Mouse (Mus musculus) erythroblast, embryonic 14.5 days (primary cell): ENCODE measurements around the gene Fbf1. TPM values are rescaled to one million over a fixed set of nuclear protein-coding genes. Genes with fewer than 3 reads are reported as not detected.
A peak's percentile ranks its signal among the peaks of the same experiment; 100 is the strongest.

ENCODE experiments used
- H3K27me3 ChIP-seq: 2 replicates; pipeline ENCODE4 v1.6.1; 2012; ENCODE audit warnings: inconsistent platforms; ENCODE audit not compliant: control insufficient read depth
- H3K36me3 ChIP-seq: 2 replicates; pipeline ENCODE4 v1.6.1; 2012; ENCODE audit warnings: mild to moderate bottlenecking, inconsistent platforms; ENCODE audit not compliant: control insufficient read depth
- H3K4me1 ChIP-seq: 2 replicates; pipeline ENCODE4 v1.6.1; 2012; ENCODE audit warnings: inconsistent platforms; ENCODE audit not compliant: control insufficient read depth
- H3K4me3 ChIP-seq: replicated peaks from 2 replicates; pipeline ENCODE3; 2012; ENCODE audit warnings: moderate library complexity, mild to moderate bottlenecking, inconsistent platforms
- H3K9me3 ChIP-seq: 2 replicates; pipeline ENCODE4 v1.6.1; 2012; ENCODE audit warnings: low read length, inconsistent platforms, mixed read lengths; ENCODE audit not compliant: control insufficient read depth
- GATA1 ChIP-seq: IDR thresholded peaks from 2 replicates; pipeline ENCODE4 v1.6.1; 2012; ENCODE audit warnings: low read length, inconsistent platforms, mixed read lengths
- TAL1 ChIP-seq: IDR thresholded peaks from 3 replicates; pipeline ENCODE4 v1.6.1; 2012; ENCODE audit warnings: low read length, inconsistent platforms, mixed read lengths
- polyA plus RNA-seq: library from polyadenylated mRNA; stranded (reverse); fragments of >175 nt; gene quantifications from 2 replicates; pipeline ENCODE4 v1.2.3, GENCODE M21; 2012

Fbf1 gene
- polyA plus RNA-seq, 1 experiment: 1.1 TPM

DNA sequence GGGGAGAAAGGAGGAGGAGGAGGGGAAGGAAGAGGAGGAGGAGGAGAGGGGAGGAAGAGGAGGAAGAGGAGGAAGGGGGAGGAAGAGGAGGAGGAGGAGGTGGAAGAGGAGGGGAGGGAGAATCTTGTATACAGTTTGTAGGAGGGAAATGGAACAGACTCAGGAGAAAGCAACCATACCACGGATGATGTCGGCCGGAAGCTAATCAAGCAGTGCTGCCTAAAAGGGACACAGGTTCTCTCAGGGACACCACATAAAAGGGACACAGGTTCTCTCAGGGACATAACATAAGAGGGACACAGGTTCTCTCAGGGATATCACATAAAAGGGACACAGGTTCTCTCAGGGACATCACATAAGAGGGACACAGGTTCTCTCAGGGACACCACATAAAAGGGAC, 1.2 kb upstream of the Fbf1 start:
- Histone ChIP-seq H3K4me3 (no peak overlapping the region), H3K9me3 (no peaks in the 10 kb centered on the region), H3K27me3 (peaks cover 6% of the 10 kb centered on the region; the same call in 1 of the 2 replicates), H3K36me3 (peaks cover 27% of the 10 kb centered on the region), H3K4me1 (peaks cover 28% of the 10 kb centered on the region)
- TF ChIP-seq GATA1 (no peak), TAL1 (no peak)

DNA sequence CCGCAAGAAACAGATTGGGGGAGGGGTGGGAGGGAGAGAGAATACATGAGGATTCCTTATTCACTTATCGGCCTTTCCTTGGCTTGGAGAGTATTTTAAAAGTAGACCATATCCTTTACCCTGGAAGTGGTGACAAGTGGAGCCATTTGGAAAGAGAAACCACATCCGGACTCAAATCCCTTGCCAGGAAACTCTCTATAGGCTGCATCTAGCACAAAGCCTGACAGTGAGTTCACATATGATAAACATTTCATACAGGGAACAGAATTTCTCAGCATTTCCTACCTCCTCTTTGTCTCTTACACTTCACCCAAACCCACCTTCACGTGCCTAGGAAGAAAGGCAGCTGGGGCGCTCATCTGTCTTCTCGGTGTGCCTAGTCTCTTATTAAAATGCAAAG, 734 bp downstream of the Fbf1 start:
- H3K27me3 ChIP-seq: peaks cover 6% of the 10 kb centered on the region; the same call in 1 of the 2 replicates
- H3K4me1 ChIP-seq: peaks cover 31% of the 10 kb centered on the region
- H3K36me3 ChIP-seq: peaks cover 15% of the 10 kb centered on the region
- peak overlapping the region; percentile 81 for H3K4me3 ChIP-seq
- TF ChIP-seq GATA1 (no peak), TAL1 (no peak)
- no peaks in the 10 kb centered on the region for H3K9me3 ChIP-seq

DNA sequence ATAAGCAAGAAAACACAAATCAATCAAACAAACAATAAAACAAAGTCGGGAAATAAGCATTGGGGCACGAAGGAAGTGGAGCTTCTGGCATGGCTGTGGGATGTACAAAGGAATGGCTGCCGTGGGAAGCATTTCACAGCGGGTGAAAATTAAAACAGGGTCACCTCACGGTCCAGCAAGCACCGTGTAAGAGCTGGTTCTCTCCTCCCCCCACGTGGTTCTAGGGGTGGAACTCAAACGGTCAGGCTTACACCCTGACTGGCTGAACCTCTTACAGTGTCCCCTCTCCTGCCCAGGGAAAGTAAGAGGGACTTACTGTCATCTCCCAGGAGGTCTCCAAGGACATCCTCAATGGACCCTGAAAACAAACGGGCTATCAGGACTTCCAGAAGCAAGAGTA, 5.0 kb downstream of the Fbf1 start:
- Histone ChIP-seq H3K4me1 (peaks cover 31% of the 10 kb centered on the region), H3K36me3 (peaks cover 31% of the 10 kb centered on the region), H3K9me3 (no peaks in the 10 kb centered on the region), H3K27me3 (no peaks in the 10 kb centered on the region), H3K4me3 (no peak overlapping the region)
- no peak for TF ChIP-seq TAL1
- no peak for TF ChIP-seq GATA1

DNA sequence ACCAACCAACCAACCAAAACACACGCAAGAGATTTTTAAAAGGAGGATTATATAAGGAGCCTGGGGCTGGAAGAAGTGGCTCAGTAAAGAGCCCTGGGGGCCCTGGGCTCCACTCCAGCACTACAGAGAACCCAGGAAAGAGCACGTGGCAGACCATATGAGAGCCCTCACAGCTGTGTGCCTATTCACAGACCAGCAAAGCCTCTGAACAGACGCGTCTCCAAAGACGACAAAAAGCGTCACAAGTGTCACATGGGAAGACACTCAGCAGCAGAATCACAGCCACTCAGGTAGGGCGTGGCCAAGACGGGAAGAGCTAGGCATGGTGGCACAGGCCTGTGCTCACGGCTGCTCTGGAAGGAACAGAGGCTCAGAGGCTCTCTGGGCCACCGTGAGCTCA, 5.8 kb downstream of the Fbf1 start:
- Histone ChIP-seq H3K9me3 (no peaks in the 10 kb centered on the region), H3K4me1 (peaks cover 23% of the 10 kb centered on the region), H3K36me3 (peaks cover 38% of the 10 kb centered on the region), H3K4me3 (no peak overlapping the region), H3K27me3 (no peaks in the 10 kb centered on the region)
- TF ChIP-seq TAL1 (no peak), GATA1 (no peak)

DNA sequence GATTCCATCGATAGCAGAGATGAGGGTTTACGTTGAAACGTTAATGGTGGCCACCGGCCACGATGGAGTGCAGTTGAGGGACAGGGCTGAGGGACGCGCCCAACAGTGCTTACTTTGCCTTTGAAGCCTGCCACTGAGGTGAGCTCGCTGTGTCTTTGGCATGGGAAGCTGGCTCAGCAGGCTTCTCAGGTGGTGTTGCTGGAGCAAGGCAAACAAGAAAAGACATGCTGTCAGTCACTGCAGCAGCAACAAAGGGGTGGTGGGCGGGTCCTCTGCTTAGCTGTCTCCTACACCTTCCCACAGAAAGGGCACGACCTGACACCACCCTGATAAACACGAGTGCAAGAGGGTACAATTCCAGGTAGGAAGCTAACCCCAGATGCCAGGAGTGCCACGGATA, 6.7 kb downstream of the Fbf1 start:
- TF ChIP-seq TAL1: no peak
- no peak for TF ChIP-seq GATA1
- H3K4me3 ChIP-seq: no peak overlapping the region
- H3K27me3 ChIP-seq: no peaks in the 10 kb centered on the region
- H3K9me3 ChIP-seq: no peaks in the 10 kb centered on the region
- H3K36me3 ChIP-seq: peaks cover 47% of the 10 kb centered on the region
- H3K4me1 ChIP-seq: peaks cover 14% of the 10 kb centered on the region

DNA sequence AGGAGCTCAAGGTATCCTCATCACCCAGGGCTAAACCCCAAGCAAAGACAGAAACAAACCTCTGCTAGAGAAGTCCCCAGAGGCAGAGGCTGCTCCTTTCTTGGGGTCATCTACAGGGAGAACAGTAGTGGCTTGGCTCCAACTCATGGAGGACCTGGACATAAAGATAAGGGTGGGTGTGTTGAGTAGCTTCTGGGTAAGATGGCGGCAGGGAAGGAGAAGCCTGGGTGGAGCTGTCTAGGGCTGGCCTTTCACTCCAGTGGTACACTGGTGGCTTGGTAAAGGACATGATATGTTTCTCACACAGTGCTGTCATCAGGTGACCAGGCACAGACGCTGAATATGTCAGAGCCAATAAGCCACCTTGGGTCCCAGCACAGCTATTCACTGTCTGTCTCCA, 17.0 kb downstream of the Fbf1 start:
- Histone ChIP-seq H3K4me1 (peaks cover 43% of the 10 kb centered on the region), H3K9me3 (peaks cover 3% of the 10 kb centered on the region; the same call in 1 of the 2 replicates), H3K36me3 (peaks cover 98% of the 10 kb centered on the region), H3K27me3 (no peaks in the 10 kb centered on the region), H3K4me3 (peak overlapping the region; percentile 8)
- TF ChIP-seq TAL1 (peak; percentile 24; the same call in 1 of the 3 replicates), GATA1 (no peak)

DNA sequence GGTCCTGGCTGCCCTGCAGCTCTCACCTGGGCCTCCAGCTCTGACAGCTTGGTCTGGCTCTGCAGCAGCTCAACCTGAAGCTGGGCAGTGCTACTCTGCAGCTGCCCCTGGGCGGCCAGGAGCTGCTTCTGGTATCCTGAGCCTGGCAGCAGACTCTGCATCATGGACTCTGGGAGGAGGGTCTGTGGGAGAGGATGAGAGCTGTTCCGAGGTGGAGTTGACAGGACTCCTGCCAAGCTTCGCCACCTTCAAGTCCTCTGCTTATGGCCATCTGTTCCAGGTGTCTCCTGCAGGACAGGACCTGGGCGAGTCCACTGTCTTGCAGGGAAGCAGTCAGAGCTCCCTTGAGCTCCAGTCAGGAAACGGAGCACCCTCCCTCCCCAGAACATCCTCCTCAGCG, 18.6 kb downstream of the Fbf1 start:
- no peaks in the 10 kb centered on the region for H3K27me3 ChIP-seq
- H3K9me3 ChIP-seq: peaks cover 3% of the 10 kb centered on the region; the same call in 1 of the 2 replicates
- no peak for TF ChIP-seq TAL1
- no peak for TF ChIP-seq GATA1
- peaks cover 100% of the 10 kb centered on the region for H3K36me3 ChIP-seq
- H3K4me1 ChIP-seq: peaks cover 56% of the 10 kb centered on the region
- H3K4me3 ChIP-seq: no peak overlapping the region

DNA sequence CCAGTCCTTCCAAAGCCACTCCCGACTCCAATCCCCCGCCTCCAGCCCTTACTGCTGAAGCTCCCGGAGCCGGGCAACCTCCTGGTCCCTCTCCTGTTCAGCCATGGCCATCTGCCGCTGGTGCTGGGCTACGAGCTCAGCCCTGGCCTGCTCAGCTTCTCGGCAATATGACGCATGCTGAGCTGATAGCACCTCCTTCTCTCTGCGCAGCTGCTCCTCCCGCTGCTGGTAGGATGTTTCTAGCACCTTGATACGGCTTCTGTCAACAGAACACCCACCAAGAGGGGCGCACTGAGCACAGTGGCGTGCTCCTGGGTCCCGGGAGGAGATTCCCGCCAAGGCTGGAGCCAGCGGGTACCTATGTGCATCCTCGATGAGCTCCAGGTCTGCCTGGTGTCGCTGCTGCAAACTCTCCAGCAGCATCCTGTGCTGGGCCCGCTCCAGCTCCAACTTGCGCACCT, 19.2 kb downstream of the Fbf1 start:
- peaks cover 3% of the 10 kb centered on the region; the same call in 1 of the 2 replicates for H3K9me3 ChIP-seq
- H3K27me3 ChIP-seq: no peaks in the 10 kb centered on the region
- peaks cover 100% of the 10 kb centered on the region for H3K36me3 ChIP-seq
- peaks cover 61% of the 10 kb centered on the region for H3K4me1 ChIP-seq
- TF ChIP-seq TAL1: no peak
- no peak for TF ChIP-seq GATA1
- no peak overlapping the region for H3K4me3 ChIP-seq

DNA sequence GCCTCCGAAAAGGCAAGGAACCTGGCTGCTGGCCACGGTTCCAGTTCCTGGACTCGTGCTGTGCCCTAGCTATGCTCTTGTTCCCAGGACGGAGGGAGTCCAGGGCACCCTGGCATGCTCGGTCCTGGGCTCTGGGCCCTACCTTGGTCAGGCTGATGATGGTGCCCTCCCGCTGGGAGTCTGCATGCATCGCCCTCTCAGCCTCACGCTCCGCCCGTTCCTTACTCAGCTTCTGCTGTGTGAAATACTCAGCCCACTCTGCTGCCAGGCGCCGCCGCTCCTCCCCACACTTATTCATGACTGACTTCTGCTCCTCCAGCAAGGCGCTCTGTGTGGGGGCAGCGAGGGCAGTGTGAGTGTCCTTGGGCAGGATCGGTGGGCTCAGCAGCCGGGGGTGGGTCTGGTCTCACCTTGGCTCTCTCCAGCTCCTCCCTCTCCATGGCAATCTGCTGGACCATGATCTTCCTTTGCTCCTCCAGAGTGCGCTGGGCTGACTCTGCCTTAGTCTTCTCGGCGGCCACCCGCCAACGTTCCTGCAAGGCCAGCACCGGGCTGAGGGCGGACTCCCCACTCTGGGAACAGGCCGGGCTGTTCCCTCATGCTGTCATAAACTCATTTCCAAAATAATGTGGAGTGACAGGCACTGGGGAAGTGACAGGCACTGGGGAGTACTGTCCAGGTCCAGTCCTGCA, 21.5 kb downstream of the Fbf1 start:
- Histone ChIP-seq H3K36me3 (peaks cover 96% of the 10 kb centered on the region), H3K4me1 (peaks cover 69% of the 10 kb centered on the region), H3K4me3 (no peak overlapping the region), H3K27me3 (no peaks in the 10 kb centered on the region), H3K9me3 (peaks cover 3% of the 10 kb centered on the region; the same call in 1 of the 2 replicates)
- no peak for TF ChIP-seq TAL1
- no peak for TF ChIP-seq GATA1
